Mouse (Mus musculus) adrenal gland, adult 8-10 months (tissue): Measurements from ENCODE around the gene Cfap161. TPM values are rescaled to one million over a fixed set of nuclear protein-coding genes. Genes with fewer than 3 reads are reported as not detected.

Experiments used
- DNase-seq: peaks from one replicate; pipeline ENCODE4 v3.0.0; 2022
- total RNA-seq, 4 experiments: library from RNA; stranded (reverse); gene quantifications; 2 replicates each; pipeline ENCODE4 v1.2.4; 2022

Cfap161 gene
- total RNA-seq, 4 experiments from 2014 or later, result 0.44 to 2.1 (median 1.2) TPM

DNA sequence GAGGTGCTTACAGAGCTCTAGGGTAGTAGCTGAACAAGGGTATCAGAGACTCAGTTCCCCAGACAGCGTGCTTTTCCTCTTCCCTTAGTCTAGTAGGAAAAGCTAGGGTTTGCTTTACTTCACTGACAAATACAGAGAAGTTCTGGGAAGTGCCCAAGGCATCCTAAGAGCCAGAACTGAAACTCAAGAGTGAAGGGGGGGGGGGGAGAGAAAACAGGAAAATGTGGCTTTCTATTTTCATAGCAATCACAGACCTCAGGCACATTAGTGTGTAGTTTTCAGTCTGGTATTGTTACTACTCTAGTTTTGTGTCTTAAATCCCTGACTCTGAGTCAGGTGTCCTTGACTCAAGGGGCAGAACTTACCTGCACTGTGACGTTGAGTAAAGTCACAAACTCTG lies 7.3 kb upstream of the Cfap161 start:
- DNase-seq, result no peak

DNA sequence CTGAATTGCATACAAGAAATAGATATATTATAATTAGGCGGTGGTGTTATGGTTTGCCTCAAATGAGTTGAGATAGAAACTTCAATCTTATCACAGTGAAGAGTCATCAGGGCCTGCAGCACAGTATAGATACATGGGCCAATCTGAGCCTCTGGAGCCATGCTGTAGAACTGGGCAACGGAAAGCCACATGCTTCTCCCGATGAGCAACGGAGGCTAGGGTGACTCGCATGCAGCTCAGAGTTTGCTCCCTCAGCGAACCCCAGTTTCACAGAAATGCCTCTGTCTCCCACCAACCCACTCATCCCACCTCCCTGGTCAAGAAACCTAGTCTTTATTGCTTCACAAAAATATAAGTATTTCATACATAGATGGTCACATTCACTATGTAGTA lies 6.8 kb upstream of the Cfap161 start:
- no peak for DNase-seq

DNA sequence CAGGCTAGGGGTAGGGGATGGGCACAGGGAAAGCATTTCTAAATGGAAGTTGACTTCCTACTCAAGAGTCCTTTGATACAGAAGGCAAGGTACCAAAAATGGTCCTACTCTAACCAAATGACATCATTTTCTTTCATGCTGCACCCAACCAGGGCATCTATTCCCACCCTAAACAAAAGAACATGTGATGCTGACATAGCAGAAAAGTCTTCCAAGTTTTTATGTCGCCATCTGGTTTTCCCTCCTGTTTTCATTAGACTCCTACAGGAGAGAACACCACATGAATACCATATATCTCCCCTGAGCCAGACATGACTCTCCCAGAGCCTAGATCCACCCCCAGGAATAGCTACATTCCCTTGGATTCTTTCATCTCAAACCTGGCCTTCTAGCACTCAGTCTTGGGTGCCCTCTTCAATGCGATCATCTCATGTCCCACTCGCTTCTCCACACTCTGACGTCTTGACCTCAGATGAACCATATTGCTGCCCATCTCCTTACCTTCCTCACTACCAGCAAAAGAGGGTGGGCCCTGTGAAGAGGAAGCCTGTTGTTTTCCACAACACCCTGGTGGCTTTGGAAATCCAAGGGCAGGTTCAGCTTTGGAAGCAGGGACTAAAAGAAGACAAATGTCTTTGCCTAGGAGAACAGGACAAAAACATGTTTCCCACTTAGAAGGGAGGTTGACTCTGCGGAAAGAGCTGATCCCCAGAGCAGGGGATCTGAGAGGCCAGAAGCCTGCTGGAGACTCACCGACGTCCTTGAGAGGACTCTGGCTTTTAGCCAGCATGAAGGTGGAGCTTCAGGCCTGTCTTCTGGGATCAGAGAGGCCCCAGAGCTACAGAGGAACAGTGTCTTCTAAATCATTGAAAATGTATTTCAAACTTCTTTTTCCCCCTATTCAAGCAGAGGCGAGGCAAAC lies 6.1 kb upstream of the Cfap161 start:
- peak; percentile 64 for DNase-seq

DNA sequence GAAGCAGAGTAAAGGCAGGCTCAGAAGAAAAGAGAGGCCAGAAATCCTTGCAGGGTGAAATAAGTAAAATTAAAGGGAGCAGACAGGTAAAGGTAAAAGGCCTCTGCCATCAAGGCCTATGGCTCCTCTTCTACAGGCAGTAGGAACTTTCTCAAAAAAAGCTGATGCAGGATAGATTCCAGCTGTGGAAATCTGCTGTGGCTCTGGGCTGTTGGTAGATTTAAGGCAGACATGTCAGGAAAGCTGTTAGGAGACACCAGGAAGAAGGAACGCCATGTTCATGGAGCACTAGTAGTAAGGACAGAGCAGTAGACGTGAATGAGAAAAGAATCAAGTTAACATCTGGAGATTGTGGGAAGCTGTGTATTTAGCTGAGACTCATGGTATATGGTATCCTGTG lies 5.4 kb upstream of the Cfap161 start:
- DNase-seq, result no peak

DNA sequence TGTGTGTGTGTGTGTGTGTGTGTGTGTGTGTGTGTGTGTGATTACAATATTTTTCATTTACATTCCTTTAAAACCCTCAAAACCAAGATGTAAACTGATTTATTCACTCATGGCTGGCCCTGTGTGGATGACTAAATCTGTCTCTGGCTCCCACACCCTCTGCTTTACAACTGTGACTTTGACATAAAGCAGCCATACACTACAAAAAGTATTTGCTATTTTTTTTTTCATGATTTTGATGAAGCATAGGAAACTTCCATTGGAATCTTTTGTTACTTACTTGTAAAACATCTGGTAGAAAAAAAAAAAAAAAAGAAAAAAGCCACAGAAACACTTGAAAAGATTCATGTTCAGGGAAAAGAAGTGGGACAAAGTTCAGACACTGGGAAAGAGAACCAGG lies 3.3 kb upstream of the Cfap161 start:
- DNase-seq, result no peak

DNA sequence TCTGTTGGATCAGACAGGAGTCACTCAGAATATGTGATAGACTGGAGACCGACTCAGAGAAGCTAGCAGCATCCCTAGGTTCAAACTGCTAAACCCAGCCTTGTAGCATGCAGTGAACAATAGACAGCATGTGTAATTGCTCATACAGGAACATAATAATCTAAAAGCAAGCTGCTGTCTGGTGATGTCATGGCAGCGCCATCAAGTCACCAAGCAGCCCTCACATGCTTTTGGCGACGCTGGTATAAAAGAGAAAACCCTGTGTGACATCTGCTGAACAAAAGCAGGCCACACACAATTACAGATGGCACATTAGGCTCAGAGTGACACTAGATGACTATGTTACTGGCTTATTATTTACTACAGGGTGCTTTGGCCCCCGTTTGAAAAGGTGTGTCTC lies 1.5 kb upstream of the Cfap161 start:
- no peak for DNase-seq

DNA sequence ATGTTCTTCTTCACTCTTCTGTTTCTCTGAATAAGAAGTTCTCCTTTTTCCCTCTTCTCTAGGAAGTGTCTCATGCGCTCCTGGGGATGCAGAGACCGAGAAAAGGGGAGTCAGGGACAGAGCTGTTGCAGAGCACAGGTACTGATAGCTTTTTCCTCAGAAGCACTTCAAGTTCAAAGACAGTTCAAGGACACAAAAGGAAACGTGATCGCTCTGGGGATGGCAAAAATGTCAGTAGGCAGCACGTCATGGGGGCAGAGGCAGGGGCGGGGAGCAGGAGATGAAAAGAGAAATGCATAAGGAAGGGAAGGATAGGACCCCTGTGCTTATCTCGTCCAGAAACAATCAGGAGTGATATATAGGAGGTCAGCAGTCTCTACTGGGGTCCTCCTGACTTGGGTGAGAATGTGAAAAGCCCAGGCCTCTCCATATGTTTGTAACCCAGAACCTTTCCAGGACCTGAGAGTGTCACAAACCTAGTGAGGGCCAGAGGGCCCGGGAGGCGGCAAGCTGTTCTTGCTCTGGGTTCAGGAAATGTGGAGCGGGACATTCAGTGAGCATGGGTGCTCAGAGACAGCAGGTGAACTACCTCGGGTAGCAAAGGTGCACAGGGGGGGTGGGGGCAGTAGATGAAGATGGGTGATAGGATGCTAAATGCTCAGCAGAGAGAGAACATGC lies 535 bp downstream of the Cfap161 start:
- DNase-seq, result no peak

DNA sequence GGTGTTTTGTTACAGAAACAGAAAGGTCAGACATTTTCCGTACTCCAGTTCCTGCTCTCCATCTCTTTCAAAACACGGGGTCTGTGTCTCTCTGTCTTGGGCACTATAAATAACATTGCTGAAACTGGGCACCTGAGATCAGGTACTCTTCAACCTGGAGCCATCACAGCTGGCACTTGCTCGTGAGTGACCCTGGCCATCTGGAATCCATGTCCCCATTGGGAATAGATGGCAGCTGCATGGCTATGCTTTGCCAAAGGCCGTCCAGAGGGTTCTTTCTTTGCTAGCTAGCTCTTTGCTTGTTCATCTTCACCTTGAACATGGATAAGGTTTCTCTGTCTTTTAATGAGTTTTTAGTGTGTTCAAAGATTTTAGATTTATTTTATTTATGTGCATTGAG lies 13.8 kb downstream of the Cfap161 start:
- no peak for DNase-seq

DNA sequence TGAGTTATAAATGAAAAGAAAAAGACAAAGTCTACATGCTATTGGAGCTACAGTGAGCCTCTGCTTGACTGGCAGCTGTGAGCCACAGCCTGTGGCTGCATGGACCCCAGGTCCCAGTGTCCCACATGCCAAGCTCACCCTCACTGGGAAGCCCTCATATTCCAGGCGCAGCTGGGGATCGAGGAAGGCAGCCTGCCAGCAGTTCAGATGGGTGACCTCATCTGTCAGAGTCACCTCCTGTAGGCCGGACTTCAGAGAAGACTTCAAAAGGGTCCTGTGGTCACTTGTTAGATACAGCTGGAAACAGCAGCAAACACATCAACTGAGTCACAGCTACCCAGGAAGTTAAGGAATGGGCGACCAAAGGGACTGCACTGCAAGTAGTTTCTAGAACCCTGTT lies 14.7 kb downstream of the Cfap161 start:
- DNase-seq, result no peak

DNA sequence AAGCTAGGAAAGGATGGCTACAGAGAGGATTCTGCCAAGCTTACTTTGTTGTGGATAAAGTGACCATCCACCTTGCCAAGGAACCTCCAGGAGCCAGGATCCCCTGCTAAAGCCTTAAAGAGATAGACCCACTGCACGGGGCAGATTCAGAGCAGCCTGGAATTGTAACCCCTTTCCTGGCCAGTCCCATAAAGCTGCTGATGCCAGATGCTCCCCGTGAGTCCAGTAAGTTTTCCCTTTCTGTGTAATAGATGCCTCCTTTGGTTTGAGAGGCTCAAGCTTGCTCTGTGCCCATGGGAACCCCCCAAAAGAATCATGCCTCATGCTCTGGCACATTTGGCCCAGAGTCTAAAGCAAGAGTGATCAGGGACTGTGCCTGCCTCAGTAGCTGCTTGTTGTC lies 15.7 kb downstream of the Cfap161 start:
- no peak for DNase-seq

DNA sequence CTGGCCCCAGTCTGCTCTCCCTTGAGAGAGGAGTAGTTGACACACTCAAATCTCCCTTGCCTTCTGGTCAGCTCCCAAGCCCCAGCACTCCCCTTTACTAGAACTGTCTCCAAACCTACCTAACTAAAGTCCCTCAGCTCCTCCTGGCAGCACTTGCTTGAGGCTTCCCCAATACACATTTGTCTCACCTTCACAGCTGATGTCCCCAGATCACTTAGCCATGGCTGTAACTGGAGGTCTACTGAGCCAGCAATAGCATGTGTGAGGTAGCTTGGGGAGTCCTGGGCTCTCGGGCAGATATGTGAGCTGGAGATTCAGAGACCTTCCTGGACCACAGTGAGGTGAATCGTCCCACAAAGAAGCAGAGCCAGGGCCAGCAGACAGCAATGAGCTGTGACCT lies 16.2 kb downstream of the Cfap161 start:
- DNase-seq, result no peak

DNA sequence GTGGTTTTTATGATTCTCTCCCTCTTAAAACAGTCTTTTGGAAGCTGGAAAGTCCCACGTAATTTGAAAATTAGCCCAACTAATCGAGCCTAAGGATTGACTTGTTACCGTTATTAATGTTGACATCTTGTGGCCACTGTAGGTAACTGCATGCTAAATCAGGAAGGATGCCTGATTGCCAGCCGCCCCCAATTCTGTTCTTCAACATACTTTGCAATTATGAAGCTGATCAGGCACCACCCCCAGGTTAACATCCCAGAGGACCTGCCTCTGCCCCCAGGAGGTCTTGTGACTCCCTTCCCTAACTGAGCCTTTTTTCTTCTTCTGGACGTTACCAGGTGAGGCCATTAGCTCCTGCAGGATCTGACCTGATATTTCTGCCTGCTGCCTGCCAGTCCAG lies 20.0 kb downstream of the Cfap161 start:
- DNase-seq, result no peak

DNA sequence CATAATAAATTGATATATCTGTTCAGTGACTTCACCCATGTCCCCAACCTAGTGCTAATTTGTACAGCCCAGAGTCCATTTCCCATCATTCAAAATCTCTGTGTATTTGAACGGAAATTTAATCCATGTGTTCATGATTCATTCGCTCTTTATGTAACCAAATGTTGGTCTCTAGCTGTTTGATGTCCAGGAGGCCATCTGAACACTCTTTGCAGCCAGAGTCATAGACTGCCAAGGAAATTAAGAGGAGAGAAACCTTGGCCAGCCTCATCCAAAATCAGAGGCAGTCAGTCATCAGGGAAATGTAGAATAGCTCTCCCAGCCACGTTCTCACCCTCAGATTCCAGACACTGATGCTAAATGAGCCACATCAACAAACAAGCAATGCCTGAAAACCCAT lies 31.0 kb downstream of the Cfap161 start:
- DNase-seq, result no peak

DNA sequence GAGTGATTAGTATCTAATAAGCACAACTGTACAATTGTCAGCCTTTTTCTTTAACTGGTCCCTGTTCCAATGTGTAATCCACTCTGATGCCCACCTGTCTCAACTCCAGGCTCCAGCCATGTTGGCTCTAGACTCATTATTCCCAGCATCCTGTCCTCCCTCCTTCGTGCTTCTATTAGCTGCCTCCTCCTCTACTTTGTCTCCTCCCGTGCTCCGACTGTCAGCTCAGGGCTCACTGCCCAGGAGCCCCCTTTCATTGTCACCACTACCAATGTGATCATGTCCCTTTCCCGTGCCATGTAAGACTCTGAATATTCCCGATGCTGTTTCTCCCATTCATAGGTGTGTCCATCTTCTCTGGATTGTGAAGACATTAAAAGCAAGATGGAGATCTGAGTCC lies 32.3 kb downstream of the Cfap161 start:
- no peak for DNase-seq

DNA sequence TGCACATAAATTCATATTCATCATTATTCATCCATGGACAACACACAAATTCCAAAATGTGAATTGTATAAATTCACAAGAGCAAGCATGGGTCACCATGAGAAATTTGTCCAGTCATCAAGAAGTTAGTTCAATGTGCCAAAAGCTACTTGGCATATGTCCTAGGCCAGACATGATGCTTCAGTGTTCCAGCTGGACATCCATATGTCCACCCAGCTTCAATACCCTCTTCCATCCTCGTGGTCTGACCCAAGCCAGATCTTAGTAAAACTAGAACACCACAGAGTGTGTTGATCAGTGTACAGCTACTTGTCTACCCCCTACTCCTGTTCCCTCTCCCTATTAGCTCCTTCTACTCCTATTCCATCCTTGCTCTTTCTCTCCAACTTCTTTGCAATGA lies 43.6 kb downstream of the Cfap161 start:
- no peak for DNase-seq

DNA sequence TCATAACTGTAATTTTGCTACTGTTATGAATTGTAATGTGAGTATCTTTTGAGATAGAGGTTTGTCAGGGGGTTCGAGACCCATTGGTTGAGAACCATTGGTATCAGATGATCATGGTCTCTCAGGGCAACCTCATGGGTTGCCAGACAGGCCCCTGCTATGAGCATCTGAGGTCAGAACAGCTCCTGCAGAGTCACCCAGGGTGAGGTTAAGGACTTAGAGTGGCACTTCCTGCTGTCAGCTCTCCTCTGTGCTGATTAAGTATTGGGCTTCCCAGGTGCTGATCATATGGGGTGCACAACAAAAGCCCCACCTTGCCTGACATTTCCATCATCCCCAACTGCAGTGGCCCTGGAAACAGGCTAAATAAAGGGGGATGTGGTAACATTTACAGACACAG lies 46.3 kb downstream of the Cfap161 start:
- DNase-seq, result no peak

DNA sequence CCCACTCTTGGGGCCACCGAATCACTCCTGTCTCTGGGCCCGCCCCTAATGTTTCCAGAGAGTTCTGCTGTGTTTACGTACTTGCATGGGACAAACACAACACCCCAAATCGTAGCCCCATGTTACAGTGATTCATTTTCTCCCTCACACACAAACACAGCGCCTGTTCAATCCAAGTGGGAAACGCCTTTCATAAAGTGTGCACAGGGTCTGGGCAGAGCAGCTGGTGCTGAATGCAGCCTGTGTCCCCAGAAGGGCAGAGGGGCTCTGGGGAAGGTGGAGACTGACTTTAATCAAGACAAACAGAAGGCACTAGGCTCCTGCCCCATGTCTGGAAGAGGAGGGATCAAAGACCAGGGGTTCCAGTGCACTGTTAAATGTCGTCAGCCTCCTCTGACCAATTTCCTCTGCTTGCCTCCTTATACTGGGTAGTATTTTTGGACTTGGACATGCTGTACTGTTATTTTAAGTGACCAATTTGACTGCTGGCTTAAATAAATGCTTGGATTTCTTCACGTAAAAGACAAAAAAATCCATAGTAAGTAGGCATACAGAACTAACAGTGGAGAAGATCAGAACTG lies 48.5 kb downstream of the Cfap161 start:
- DNase-seq, result no peak

DNA sequence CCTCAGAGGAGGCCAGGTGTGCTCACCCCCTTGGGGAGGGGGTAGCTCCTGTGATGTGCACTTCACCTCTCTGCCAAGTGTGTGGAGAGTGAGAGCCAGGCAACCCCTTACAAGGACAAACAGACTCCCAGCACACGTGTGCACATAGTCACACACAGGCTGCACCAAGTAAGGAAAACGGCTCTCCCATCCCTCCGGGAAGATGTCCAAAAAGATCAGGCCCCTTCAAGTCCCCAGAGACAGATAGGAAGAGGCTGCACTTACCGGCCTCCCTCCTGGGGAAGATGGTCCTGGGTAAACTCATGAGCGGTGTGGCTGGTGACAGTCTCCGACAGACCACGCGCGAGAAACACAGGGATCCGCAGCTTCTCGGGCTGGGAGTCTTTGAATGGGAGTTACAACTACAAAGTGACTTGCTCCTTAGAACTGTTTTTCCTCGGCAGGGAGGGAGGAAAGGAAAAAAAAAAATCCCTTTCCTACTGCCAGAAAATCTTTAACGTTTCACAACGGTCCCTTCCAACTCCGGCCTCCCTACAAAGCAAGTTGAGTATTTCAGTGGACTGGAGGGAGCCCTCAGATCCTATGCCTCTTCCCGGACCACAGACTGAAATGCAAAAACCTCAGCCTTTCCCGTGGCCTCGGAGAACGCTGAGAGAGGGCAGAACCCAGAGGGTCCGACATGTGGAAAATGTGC lies 49.1 kb downstream of the Cfap161 start, which contains the start of gene Il16:
Gene Il16, minus strand, starts transcription at position 314 of the 694 bp plus-strand sequence.
- no peak for DNase-seq

DNA sequence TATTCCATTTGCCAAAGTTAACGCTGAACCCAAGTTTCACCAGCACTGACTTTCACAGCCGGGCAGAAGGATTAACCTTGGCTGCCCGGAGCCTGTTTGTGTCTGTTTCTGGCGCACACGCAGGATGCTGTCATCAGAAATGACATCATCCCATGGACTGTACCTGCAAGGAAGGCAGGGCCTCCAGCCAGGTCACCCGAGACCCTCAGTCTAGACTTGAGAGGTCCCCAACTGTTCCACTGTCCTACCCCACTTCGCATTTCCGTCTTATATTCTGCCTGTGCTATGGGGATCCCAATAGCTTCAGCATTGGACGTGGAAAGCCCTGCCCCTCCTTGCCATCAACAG lies 49.6 kb downstream of the Cfap161 start:
- no peak for DNase-seq

DNA sequence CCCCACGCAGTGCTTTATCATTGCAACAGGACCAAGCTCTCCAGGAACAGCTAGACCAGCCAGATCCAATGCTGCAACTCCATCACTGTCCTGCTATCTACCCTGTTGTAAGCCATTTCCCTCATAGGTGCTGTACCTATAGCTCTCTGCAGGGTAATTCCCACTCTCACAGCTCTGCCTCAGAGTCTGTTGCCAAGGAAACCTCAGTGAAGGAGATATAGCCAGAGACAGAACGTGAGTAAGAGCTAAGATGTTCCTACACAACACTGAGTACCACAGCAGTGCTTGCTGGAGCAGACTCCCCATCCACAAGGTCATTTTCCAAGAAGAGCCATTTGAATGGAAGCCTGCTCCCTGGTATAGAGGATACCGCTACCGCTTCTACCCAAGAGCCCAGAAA lies 50.4 kb downstream of the Cfap161 start:
- DNase-seq, result no peak

DNA sequence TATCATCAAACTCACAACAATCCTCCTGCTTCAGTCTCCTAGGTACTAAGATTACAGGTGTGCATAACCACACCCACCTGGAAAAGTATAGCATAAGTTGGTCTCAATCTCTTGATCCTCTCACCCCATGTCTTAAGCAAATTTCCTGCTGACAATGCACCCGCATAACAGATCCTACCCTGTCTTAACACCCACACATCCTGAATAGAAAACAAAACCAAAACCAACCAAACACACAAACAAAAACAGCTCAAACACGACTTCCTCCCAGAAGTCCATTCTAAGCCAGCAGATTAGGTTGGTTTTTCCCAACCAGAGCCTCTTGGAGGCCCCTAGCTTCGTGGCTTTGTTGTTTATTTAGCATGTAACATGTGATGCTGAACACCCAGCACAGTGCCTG lies 52.0 kb downstream of the Cfap161 start:
- DNase-seq, result no peak

DNA sequence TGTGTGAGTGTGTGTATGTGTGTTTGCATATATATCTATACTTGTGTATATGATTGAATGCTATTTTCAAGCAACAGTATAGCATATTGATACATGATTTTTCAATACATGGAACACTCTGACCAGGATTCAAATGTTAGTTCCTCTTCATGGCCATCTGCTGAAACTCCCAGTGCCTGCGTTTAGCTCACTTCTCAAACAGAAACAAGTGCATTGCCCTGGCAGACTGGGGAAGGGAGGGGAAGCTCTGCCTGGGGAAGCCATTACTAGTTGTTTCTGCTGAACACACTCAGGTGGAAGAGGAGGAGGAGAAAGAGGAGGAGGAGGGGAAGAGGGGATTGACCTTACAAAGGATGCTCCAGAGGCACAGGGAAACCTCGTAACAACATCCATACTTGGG lies 52.7 kb downstream of the Cfap161 start:
- no peak for DNase-seq

DNA sequence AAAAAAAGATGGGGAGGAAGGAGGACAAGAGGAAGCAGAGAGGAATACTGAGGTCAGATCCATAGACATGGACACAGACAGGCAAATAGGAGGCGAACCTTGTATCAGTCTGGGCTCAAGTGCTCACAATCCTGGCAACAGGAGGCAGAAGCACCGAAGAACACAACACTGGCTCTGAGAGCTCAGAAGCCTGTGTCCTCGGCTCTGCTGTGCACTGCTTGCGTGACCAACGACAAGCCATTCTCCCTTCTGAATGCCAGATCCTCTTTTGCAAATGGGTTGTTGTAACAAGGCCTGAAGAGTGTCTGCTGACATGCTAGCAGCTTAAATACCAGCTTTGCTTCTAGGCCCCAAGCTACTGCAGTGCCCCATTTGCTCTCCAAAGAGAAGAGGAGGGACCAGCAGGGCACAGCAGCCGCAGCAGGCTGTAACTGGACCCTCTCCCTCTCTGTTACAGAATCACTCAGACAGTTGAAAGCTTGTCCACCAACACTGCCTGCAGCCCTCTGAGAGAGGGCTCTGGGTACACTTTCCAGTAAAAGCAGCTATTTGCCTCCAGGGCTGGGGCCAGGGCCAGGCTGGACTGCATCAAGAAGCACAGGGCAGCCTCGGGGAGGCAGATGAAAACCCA lies 54.9 kb downstream of the Cfap161 start:
- no peak for DNase-seq
